Mouse (Mus musculus) embryo, embryonic 11.5 days (tissue): ENCODE data around the gene Isyna1.
A peak's percentile ranks its signal among the peaks of the same experiment; 100 is the strongest.

ENCODE experiments used
- DNase-seq: peaks from one replicate; pipeline ENCODE4 v3.0.0-alpha.2; 2012; ENCODE audit warnings: low read depth, low spot score

Isyna1 gene

GRCm38 (mm10) chr8:70593961-70594609, at the start of gene Isyna1:
Gene Isyna1 (plus strand): TSS chr8:70594373.
- DNase-seq, result peak; percentile 96

GRCm38 (mm10) chr8:70546412-70546811, 47.8 kb upstream of the Isyna1 start:
- DNase-seq, result no peak

- no peak for DNase-seq
Observed at GRCm38 (mm10) chr8:70547762-70548161, 46.4 kb upstream of the Isyna1 start.

GRCm38 (mm10) chr8:70549412-70550184, 44.6 kb upstream of the Isyna1 start:
- no peak for DNase-seq

GRCm38 (mm10) chr8:70551558-70552161, 42.5 kb upstream of the Isyna1 start:
- DNase-seq, result no peak

GRCm38 (mm10) chr8:70552836-70553235, 41.3 kb upstream of the Isyna1 start:
- DNase-seq, result no peak

- no peak for DNase-seq
Observed at GRCm38 (mm10) chr8:70553740-70554139, 40.4 kb upstream of the Isyna1 start.

GRCm38 (mm10) chr8:70555079-70555747, 39.0 kb upstream of the Isyna1 start:
- DNase-seq, result no peak

GRCm38 (mm10) chr8:70558334-70558733, 35.8 kb upstream of the Isyna1 start:
- DNase-seq, result no peak

GRCm38 (mm10) chr8:70558983-70559382, 35.2 kb upstream of the Isyna1 start:
- no peak for DNase-seq

- no peak for DNase-seq
Observed at GRCm38 (mm10) chr8:70560096-70560495, 34.1 kb upstream of the Isyna1 start.

GRCm38 (mm10) chr8:70560564-70560963, 33.6 kb upstream of the Isyna1 start:
- no peak for DNase-seq

GRCm38 (mm10) chr8:70561357-70561756, 32.8 kb upstream of the Isyna1 start:
- no peak for DNase-seq

- no peak for DNase-seq
Observed at GRCm38 (mm10) chr8:70561809-70562535, 32.2 kb upstream of the Isyna1 start.

GRCm38 (mm10) chr8:70562802-70563201, 31.4 kb upstream of the Isyna1 start:
- DNase-seq, result no peak

- no peak for DNase-seq
Observed at GRCm38 (mm10) chr8:70563763-70564387, 30.3 kb upstream of the Isyna1 start.

- no peak for DNase-seq
Observed at GRCm38 (mm10) chr8:70564696-70565235, 29.4 kb upstream of the Isyna1 start.

- DNase-seq, result no peak
Observed at GRCm38 (mm10) chr8:70565561-70565960, 28.6 kb upstream of the Isyna1 start.

GRCm38 (mm10) chr8:70570360-70570759, 23.8 kb upstream of the Isyna1 start:
- no peak for DNase-seq

GRCm38 (mm10) chr8:70570990-70571389, 23.2 kb upstream of the Isyna1 start:
- no peak for DNase-seq

- no peak for DNase-seq
Observed at GRCm38 (mm10) chr8:70574302-70574701, 19.9 kb upstream of the Isyna1 start.
